Mouse (Mus musculus): ENCODE measurements at regions not wholly inside any gene's neighbourhood (a gene's known extent, or its start where the extent isn't known, plus 50 kb on each side); places are given as distances from the start of the nearest gene placed in this dataset.
A peak's percentile ranks its signal among the peaks of the same experiment; 100 is the strongest.

- Histone ChIP-seq H3K9ac (ENCODE audit: control insufficient read depth, low read depth, low read length, poor library complexity, severe bottlenecking) (no peak overlapping the region), H3K9me3 (replicated peaks; ENCODE audit: insufficient read depth, low read length) (no peaks in the 10 kb centered on the region), H3K27me3 (ENCODE audit: control insufficient read depth in 1 of 2, insufficient read depth in 2 of 2, low read length in 2 of 2) (no peaks in the 10 kb centered on the region), H3K4me1 (ENCODE audit: control insufficient read depth in 1 of 2, insufficient read depth in 2 of 2, low read length in 2 of 2) (no peaks in the 10 kb centered on the region), H3K79me2 (ENCODE audit: control insufficient read depth, insufficient read depth, low read length, poor library complexity) (no peaks in the 10 kb centered on the region), H3K4me3 (ENCODE audit: control insufficient read depth in 1 of 2, insufficient read depth in 1 of 2, low read depth in 2 of 2, low read length in 2 of 2) (no peak overlapping the region), H3K36me3 (ENCODE audit: control insufficient read depth in 1 of 2, insufficient read depth in 2 of 2, low read length in 2 of 2) (no peaks in the 10 kb centered on the region), H3K27ac (ENCODE audit: control insufficient read depth, low read depth, low read length) (no peak overlapping the region)
- no peak for DNase-seq (ENCODE audit: low read depth, low spot score)
- TF ChIP-seq MAFK (IDR thresholded peaks at IDR 0.05; ENCODE audit: borderline replicate concordance, low read depth, low read length) = no peak
- no peak for TF ChIP-seq HCFC1 (IDR thresholded peaks at IDR 0.05; ENCODE audit: low read depth, low read length)
Observed at GRCm38 (mm10) chr7:37908618-37909130, 114.7 kb downstream of the Uri1 start.

GRCm38 (mm10) chr7:37893885-37894284 is 120.4 kb upstream of the Zfp536 start:
- Histone ChIP-seq H3K9me3 (replicated peaks; ENCODE audit: insufficient read depth, low read length) (no peaks in the 10 kb centered on the region), H3K27ac (ENCODE audit: control insufficient read depth, low read depth, low read length) (no peak overlapping the region), H3K79me2 (ENCODE audit: control insufficient read depth, insufficient read depth, low read length, poor library complexity) (no peaks in the 10 kb centered on the region), H3K9ac (ENCODE audit: control insufficient read depth, low read depth, low read length, poor library complexity, severe bottlenecking) (no peak overlapping the region), H3K36me3 (ENCODE audit: control insufficient read depth in 1 of 2, insufficient read depth in 2 of 2, low read length in 2 of 2) (no peaks in the 10 kb centered on the region), H3K27me3 (ENCODE audit: control insufficient read depth in 1 of 2, insufficient read depth in 2 of 2, low read length in 2 of 2) (no peaks in the 10 kb centered on the region), H3K4me3 (ENCODE audit: control insufficient read depth in 1 of 2, insufficient read depth in 1 of 2, low read depth in 2 of 2, low read length in 2 of 2) (no peak overlapping the region), H3K4me1 (ENCODE audit: control insufficient read depth in 1 of 2, insufficient read depth in 2 of 2, low read length in 2 of 2) (no peaks in the 10 kb centered on the region)
- TF ChIP-seq MEF2A (IDR thresholded peaks at IDR 0.05; ENCODE audit: extremely low read depth, insufficient replicate concordance, low read depth, low read length, poor library complexity, severe bottlenecking) (no peak), SMC3 (IDR thresholded peaks at IDR 0.05; ENCODE audit: low read depth, low read length) (0 out of 2 replicates have a peak, but pooled peaks have one; percentile 2), KAT2A (conservative IDR thresholded peaks at IDR 0.05; ENCODE audit: low read depth, low read length) (no peak), JUND (IDR thresholded peaks at IDR 0.05; ENCODE audit: low read depth, low read length) (no peak), ZNF384 (IDR thresholded peaks at IDR 0.05; ENCODE audit: low read depth, low read length) (no peak), RAD21 (IDR thresholded peaks at IDR 0.05; ENCODE audit: low read depth, low read length) (peak; percentile 31), MXI1 (IDR thresholded peaks at IDR 0.05; ENCODE audit: low read depth, low read length) (no peak), POLR2AphosphoS5 (IDR thresholded peaks at IDR 0.05; ENCODE audit: borderline replicate concordance, low read depth, low read length) (no peak), USF1 (IDR thresholded peaks at IDR 0.05; ENCODE audit: low read depth, low read length) (no peak), USF2 (IDR thresholded peaks at IDR 0.05; ENCODE audit: borderline replicate concordance in 1 of 2, insufficient read depth in 1 of 2, low read depth in 1 of 2, low read length in 2 of 2) (no peak), UBTF (IDR thresholded peaks at IDR 0.05; ENCODE audit: borderline replicate concordance, insufficient read depth, low read depth, low read length) (no peak), GATA1 (IDR thresholded peaks at IDR 0.05; ENCODE audit: low read depth, low read length) (no peak), CTCF (IDR thresholded peaks at IDR 0.05 in 2 of 3, conservative IDR thresholded peaks at IDR 0.05 in 1 of 3; ENCODE audit: control insufficient read depth in 1 of 3, insufficient read depth in 1 of 3, low read depth in 2 of 3, low read length in 3 of 3, poor library complexity in 1 of 3, severe bottlenecking in 1 of 3) (peak; percentile 46 to 80 (median 68))
- peak; percentile 35 for DNase-seq (ENCODE audit: low read depth, low spot score)

All from MEL (cell line).